Mouse (Mus musculus): Measurements from ENCODE around the gene Rad9b. TPM values are rescaled to one million over a fixed set of nuclear protein-coding genes. Genes with fewer than 3 reads are reported as not detected.

Rad9b gene
- polyA plus RNA-seq, 1 experiment from 2014 or later, result 10.7 TPM

GRCm38 (mm10) chr5:122311692-122312091 lies 42.3 kb downstream of the Rad9b start:
- peaks cover 2% of the 10 kb centered on the region; the same call in 1 of the 2 replicates for H3K36me3 ChIP-seq (ENCODE audit: control insufficient read depth, insufficient read depth, low read length)
- H3K4me2 ChIP-seq (replicated peaks; ENCODE audit: low read depth, low read length), result no peak overlapping the region
- H3K27me3 ChIP-seq (ENCODE audit: control insufficient read depth, insufficient read depth, low read length), result no peaks in the 10 kb centered on the region
- no peak overlapping the region for H3K27ac ChIP-seq (ENCODE audit: low read depth, low read length)
- H3K9ac ChIP-seq (ENCODE audit: low read depth, low read length), result no peak overlapping the region
- DNase-seq (ENCODE audit: low spot score), result no peak
- no peaks in the 10 kb centered on the region for H3K9me3 ChIP-seq (ENCODE audit: control insufficient read depth, low read length)
- H3K4me1 ChIP-seq (replicated peaks; ENCODE audit: control insufficient read depth, insufficient read depth, low read length), result no peaks in the 10 kb centered on the region
- no peak overlapping the region for H3K4me3 ChIP-seq (ENCODE audit: low read depth, low read length)
- no peak for ATAC-seq (ENCODE audit: low FRiP score)
- WGBS, result 78% methylated on average over 7 of the region's 7 CpGs

- Histone ChIP-seq H3K36me3 (ENCODE audit: control insufficient read depth, insufficient read depth, low read length) (peaks cover 2% of the 10 kb centered on the region; the same call in 1 of the 2 replicates), H3K4me3 (ENCODE audit: low read depth, low read length) (no peak overlapping the region), H3K9me3 (ENCODE audit: control insufficient read depth, low read length) (no peaks in the 10 kb centered on the region), H3K9ac (ENCODE audit: low read depth, low read length) (no peak overlapping the region), H3K27ac (ENCODE audit: low read depth, low read length) (no peak overlapping the region), H3K4me2 (replicated peaks; ENCODE audit: low read depth, low read length) (no peak overlapping the region), H3K4me1 (replicated peaks; ENCODE audit: control insufficient read depth, insufficient read depth, low read length) (no peaks in the 10 kb centered on the region), H3K27me3 (ENCODE audit: control insufficient read depth, insufficient read depth, low read length) (no peaks in the 10 kb centered on the region)
- DNase-seq (ENCODE audit: low spot score), result no peak
- 86% methylated on average over 8 of the region's 8 CpGs for WGBS
- ATAC-seq (ENCODE audit: low FRiP score), result no peak
These were observed 43.3 kb downstream of the Rad9b start for GRCm38 (mm10) chr5:122310699-122311098.

- no peaks in the 10 kb centered on the region for H3K9me3 ChIP-seq (ENCODE audit: control insufficient read depth, low read length)
- DNase-seq (ENCODE audit: low spot score) (no peak), ATAC-seq (ENCODE audit: low FRiP score) (no peak)
- H3K4me1 ChIP-seq (replicated peaks; ENCODE audit: control insufficient read depth, insufficient read depth, low read length), result no peaks in the 10 kb centered on the region
- H3K36me3 ChIP-seq (ENCODE audit: control insufficient read depth, insufficient read depth, low read length), result no peaks in the 10 kb centered on the region
- 89% methylated on average over 3 of the region's 3 CpGs for WGBS
- H3K27ac ChIP-seq (ENCODE audit: low read depth, low read length), result no peak overlapping the region
- H3K27me3 ChIP-seq (ENCODE audit: control insufficient read depth, insufficient read depth, low read length), result no peaks in the 10 kb centered on the region
- no peak overlapping the region for H3K4me3 ChIP-seq (ENCODE audit: low read depth, low read length)
- H3K9ac ChIP-seq (ENCODE audit: low read depth, low read length), result no peak overlapping the region
- no peak overlapping the region for H3K4me2 ChIP-seq (replicated peaks; ENCODE audit: low read depth, low read length)
These were observed 47.5 kb downstream of the Rad9b start for GRCm38 (mm10) chr5:122306536-122306935.

DNA sequence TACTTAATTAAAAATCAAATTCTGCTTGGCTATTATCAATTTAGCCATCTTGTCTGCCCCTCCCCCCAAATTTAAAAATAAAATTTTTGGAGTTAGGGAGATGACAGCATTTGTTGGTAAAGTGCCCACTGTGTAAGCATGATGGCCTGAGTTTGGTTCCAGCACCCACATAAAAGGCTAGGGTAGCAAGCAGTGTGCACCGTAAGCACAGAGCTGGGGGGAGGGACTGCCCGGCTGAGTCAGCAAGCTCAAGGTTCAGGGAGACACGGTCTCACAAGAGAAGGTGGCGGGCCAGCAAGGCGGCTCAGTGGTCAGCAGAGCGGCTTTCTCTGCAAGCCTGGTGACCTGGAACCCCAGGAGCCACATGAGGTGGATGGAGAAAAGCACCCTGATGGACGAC lies 48.6 kb downstream of the Rad9b start:
- Histone ChIP-seq H3K27ac (ENCODE audit: low read depth, low read length) (no peak overlapping the region), H3K9ac (ENCODE audit: low read depth, low read length) (no peak overlapping the region), H3K4me2 (replicated peaks; ENCODE audit: low read depth, low read length) (no peak overlapping the region), H3K27me3 (ENCODE audit: control insufficient read depth, insufficient read depth, low read length) (no peaks in the 10 kb centered on the region), H3K36me3 (ENCODE audit: control insufficient read depth, insufficient read depth, low read length) (no peaks in the 10 kb centered on the region), H3K9me3 (ENCODE audit: control insufficient read depth, low read length) (no peaks in the 10 kb centered on the region), H3K4me3 (ENCODE audit: low read depth, low read length) (no peak overlapping the region), H3K4me1 (replicated peaks; ENCODE audit: control insufficient read depth, insufficient read depth, low read length) (no peaks in the 10 kb centered on the region)
- DNase-seq (ENCODE audit: low spot score), result no peak
- WGBS, result 85% methylated on average over 7 of the region's 7 CpGs
- no peak for ATAC-seq (ENCODE audit: low FRiP score)

DNA sequence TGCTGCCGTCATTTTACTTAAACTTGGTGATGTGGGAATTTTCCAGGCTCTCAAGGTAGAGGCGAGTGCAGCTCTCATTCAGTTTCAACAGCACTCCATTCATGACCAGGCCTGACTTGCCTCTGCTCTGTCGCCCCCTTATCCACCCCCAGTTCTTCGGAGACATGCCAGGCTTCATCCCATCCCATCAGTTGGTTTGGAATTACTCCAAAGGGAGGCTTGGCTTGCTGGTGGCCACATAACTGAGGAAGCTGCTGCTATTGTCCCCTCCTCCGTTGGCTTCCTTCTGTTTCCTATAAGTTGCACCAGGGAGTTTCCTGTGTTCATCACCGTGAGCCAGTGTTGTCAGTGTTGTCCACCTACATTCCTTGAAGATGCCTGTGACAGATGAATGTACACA lies 49.5 kb downstream of the Rad9b start:
- no peaks in the 10 kb centered on the region for H3K36me3 ChIP-seq (ENCODE audit: control insufficient read depth, insufficient read depth, low read length)
- no peak overlapping the region for H3K4me3 ChIP-seq (ENCODE audit: low read depth, low read length)
- H3K27ac ChIP-seq (ENCODE audit: low read depth, low read length), result no peak overlapping the region
- no peaks in the 10 kb centered on the region for H3K4me1 ChIP-seq (replicated peaks; ENCODE audit: control insufficient read depth, insufficient read depth, low read length)
- no peak for ATAC-seq (ENCODE audit: low FRiP score)
- no peaks in the 10 kb centered on the region for H3K9me3 ChIP-seq (ENCODE audit: control insufficient read depth, low read length)
- H3K4me2 ChIP-seq (replicated peaks; ENCODE audit: low read depth, low read length), result no peak overlapping the region
- WGBS, result 91% methylated on average over 6 of the region's 6 CpGs
- no peak for DNase-seq (ENCODE audit: low spot score)
- no peaks in the 10 kb centered on the region for H3K27me3 ChIP-seq (ENCODE audit: control insufficient read depth, insufficient read depth, low read length)
- no peak overlapping the region for H3K9ac ChIP-seq (ENCODE audit: low read depth, low read length)

DNA sequence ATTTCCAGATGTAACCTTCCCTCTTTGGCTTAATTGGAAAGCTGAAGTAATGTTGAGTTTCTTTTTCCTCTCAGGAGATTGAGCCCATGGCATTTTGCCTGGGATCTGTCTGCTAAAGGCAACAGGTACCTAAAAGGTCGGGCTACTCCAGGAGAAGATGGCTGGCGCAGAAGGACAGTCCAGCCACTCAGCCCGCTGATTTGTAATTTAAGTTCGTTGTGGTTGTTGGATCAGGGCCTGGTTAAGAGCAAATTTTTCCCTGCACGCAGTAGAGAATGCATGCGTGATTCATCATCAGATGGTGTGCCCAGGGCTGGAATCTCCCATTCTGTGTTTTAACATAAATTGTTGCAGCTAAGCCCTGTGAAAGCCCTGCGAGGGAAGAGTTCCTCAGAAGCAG lies 50.1 kb downstream of the Rad9b start:
- Histone ChIP-seq H3K4me1 (replicated peaks; ENCODE audit: control insufficient read depth, insufficient read depth, low read length) (no peaks in the 10 kb centered on the region), H3K27ac (ENCODE audit: low read depth, low read length) (no peak overlapping the region), H3K9me3 (ENCODE audit: control insufficient read depth, low read length) (no peaks in the 10 kb centered on the region), H3K4me3 (ENCODE audit: low read depth, low read length) (no peak overlapping the region), H3K36me3 (ENCODE audit: control insufficient read depth, insufficient read depth, low read length) (no peaks in the 10 kb centered on the region), H3K27me3 (ENCODE audit: control insufficient read depth, insufficient read depth, low read length) (no peaks in the 10 kb centered on the region), H3K4me2 (replicated peaks; ENCODE audit: low read depth, low read length) (no peak overlapping the region), H3K9ac (ENCODE audit: low read depth, low read length) (no peak overlapping the region)
- ATAC-seq (ENCODE audit: low FRiP score), result no peak
- no peak for DNase-seq (ENCODE audit: low spot score)
- 94% methylated on average over 7 of the region's 7 CpGs for WGBS

DNA sequence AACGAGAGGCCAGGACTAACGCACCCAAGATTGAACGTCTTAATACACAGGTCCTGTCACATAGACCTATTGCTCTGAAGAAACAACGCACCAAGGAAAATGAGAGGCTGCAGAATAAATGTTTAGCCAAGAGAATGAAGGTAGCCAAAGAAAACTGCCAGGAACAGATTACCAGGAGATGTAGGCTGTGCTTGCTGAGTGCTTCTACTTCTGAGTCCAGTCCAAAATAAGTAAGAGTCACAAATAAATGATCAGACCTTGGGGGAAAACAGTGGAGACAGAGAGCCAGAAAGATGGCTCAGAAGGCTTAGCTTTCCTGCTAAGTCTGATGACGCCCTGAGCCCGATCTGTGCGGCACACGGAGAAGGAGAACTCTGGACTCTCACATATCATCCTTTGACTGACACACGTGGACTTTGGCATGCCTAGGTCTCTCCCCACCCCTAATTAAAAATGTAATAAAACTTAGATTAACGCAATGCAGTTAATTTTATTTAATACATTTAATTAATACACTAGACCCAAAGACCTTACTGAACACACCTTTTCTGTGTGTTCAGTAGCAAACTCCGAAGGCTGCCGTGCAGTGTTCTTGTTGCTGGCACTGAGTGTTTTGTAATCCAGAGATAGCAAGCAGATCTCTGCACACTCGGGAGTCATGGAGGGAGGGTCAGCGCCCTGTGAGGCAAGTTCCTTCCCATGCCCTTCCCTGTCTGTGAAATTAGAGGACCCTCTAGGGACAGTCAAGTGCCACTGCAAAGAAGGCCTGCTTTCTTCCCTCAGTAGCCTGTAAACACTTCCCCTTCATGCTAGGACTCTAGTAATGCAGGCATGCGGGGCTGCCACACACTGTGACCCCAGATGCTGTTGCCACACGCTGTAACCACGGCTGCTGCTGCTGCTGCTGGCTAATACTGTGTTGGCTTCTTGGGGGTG lies 51.0 kb downstream of the Rad9b start:
- 79% methylated on average over 17 of the region's 17 CpGs for WGBS
- Histone ChIP-seq H3K9ac (ENCODE audit: low read depth, low read length) (no peak overlapping the region), H3K27me3 (ENCODE audit: control insufficient read depth, insufficient read depth, low read length) (no peaks in the 10 kb centered on the region), H3K4me3 (ENCODE audit: low read depth, low read length) (no peak overlapping the region), H3K4me1 (replicated peaks; ENCODE audit: control insufficient read depth, insufficient read depth, low read length) (no peaks in the 10 kb centered on the region), H3K9me3 (ENCODE audit: control insufficient read depth, low read length) (no peaks in the 10 kb centered on the region), H3K36me3 (ENCODE audit: control insufficient read depth, insufficient read depth, low read length) (no peaks in the 10 kb centered on the region), H3K4me2 (replicated peaks; ENCODE audit: low read depth, low read length) (no peak overlapping the region), H3K27ac (ENCODE audit: low read depth, low read length) (no peak overlapping the region)
- peak; percentile 18 for DNase-seq (ENCODE audit: low spot score)
- ATAC-seq (ENCODE audit: low FRiP score), result no peak

GRCm38 (mm10) chr5:122300071-122300518 lies 53.9 kb downstream of the Rad9b start:
- Histone ChIP-seq H3K4me1 (replicated peaks; ENCODE audit: control insufficient read depth, insufficient read depth, low read length) (no peaks in the 10 kb centered on the region; the same call in 1 of the 2 replicates), H3K4me2 (replicated peaks; ENCODE audit: low read depth, low read length) (no peak overlapping the region), H3K36me3 (ENCODE audit: control insufficient read depth, insufficient read depth, low read length) (no peaks in the 10 kb centered on the region), H3K27ac (ENCODE audit: low read depth, low read length) (no peak overlapping the region), H3K9ac (ENCODE audit: low read depth, low read length) (no peak overlapping the region), H3K4me3 (ENCODE audit: low read depth, low read length) (no peak overlapping the region), H3K9me3 (ENCODE audit: control insufficient read depth, low read length) (no peaks in the 10 kb centered on the region), H3K27me3 (ENCODE audit: control insufficient read depth, insufficient read depth, low read length) (no peaks in the 10 kb centered on the region)
- DNase-seq (ENCODE audit: low spot score) (no peak), ATAC-seq (ENCODE audit: low FRiP score) (no peak)
- WGBS, result 83% methylated on average over 6 of the region's 6 CpGs
